Mouse (Mus musculus): Measurements from ENCODE around the gene D16Ertd472e. TPM values are rescaled to one million over a fixed set of nuclear protein-coding genes. Genes with fewer than 3 reads are reported as not detected.

The D16Ertd472e gene
- polyA plus RNA-seq, 1 experiment from 2014 or later, result 14.5 TPM

- H3K9ac ChIP-seq, result no peak overlapping the region
- H3K4me1 ChIP-seq, result peaks cover 6% of the 10 kb centered on the region
- H3K36me3 ChIP-seq, result no peaks in the 10 kb centered on the region
- H3K27me3 ChIP-seq, result no peaks in the 10 kb centered on the region
- peak; percentile 91 for ATAC-seq (replicated peaks; ENCODE audit: low FRiP score)
- H3K27ac ChIP-seq, result no peak overlapping the region
- 64% methylated on average over 11 of the region's 11 CpGs for WGBS
- no peaks in the 10 kb centered on the region for H3K9me3 ChIP-seq (replicated peaks)
- H3K4me2 ChIP-seq, result no peak overlapping the region
- no peak overlapping the region for H3K4me3 ChIP-seq (replicated peaks)
These were observed 9.3 kb upstream of the D16Ertd472e start for GRCm38 (mm10) chr16:78585664-78586397.

GRCm38 (mm10) chr16:78585163-78585562 is 8.7 kb upstream of the D16Ertd472e start:
- Histone ChIP-seq H3K27ac (no peak overlapping the region), H3K4me1 (peaks cover 6% of the 10 kb centered on the region), H3K27me3 (no peaks in the 10 kb centered on the region), H3K9ac (no peak overlapping the region), H3K36me3 (no peaks in the 10 kb centered on the region), H3K9me3 (replicated peaks) (no peaks in the 10 kb centered on the region), H3K4me2 (no peak overlapping the region), H3K4me3 (replicated peaks) (no peak overlapping the region)
- ATAC-seq (replicated peaks; ENCODE audit: low FRiP score), result no peak
- WGBS, result 83% methylated on average over 4 of the region's 4 CpGs

- H3K36me3 ChIP-seq, result no peaks in the 10 kb centered on the region
- H3K4me2 ChIP-seq, result no peak overlapping the region
- 91% methylated on average over 4 of the region's 4 CpGs for WGBS
- H3K9me3 ChIP-seq (replicated peaks), result no peaks in the 10 kb centered on the region
- no peak overlapping the region for H3K27ac ChIP-seq
- no peak overlapping the region for H3K4me3 ChIP-seq (replicated peaks)
- no peak overlapping the region for H3K9ac ChIP-seq
- H3K4me1 ChIP-seq, result peaks cover 6% of the 10 kb centered on the region
- no peak for ATAC-seq (replicated peaks; ENCODE audit: low FRiP score)
- H3K27me3 ChIP-seq, result no peaks in the 10 kb centered on the region
These were observed 7.5 kb upstream of the D16Ertd472e start for GRCm38 (mm10) chr16:78583968-78584367.

- 0 out of 2 replicates have a peak, but pooled peaks cover 4% of the 10 kb centered on the region for H3K4me1 ChIP-seq
- H3K27me3 ChIP-seq, result no peaks in the 10 kb centered on the region
- ATAC-seq (replicated peaks; ENCODE audit: low FRiP score), result no peak
- no peak overlapping the region for H3K4me2 ChIP-seq
- H3K4me3 ChIP-seq (replicated peaks), result no peak overlapping the region
- no peaks in the 10 kb centered on the region for H3K36me3 ChIP-seq
- H3K27ac ChIP-seq, result no peak overlapping the region
- no peak overlapping the region for H3K9ac ChIP-seq
- 95% methylated on average over 7 of the region's 7 CpGs for WGBS
- no peaks in the 10 kb centered on the region for H3K9me3 ChIP-seq (replicated peaks)
These were observed 3.9 kb upstream of the D16Ertd472e start for GRCm38 (mm10) chr16:78580387-78580786.

GRCm38 (mm10) chr16:78579386-78579785 is 2.9 kb upstream of the D16Ertd472e start:
- 88% methylated on average over 4 of the region's 4 CpGs for WGBS
- H3K27me3 ChIP-seq, result no peaks in the 10 kb centered on the region
- no peak for ATAC-seq (replicated peaks; ENCODE audit: low FRiP score)
- H3K9ac ChIP-seq, result no peak overlapping the region
- no peak overlapping the region for H3K4me3 ChIP-seq (replicated peaks)
- peaks cover 6% of the 10 kb centered on the region for H3K4me1 ChIP-seq
- H3K36me3 ChIP-seq, result no peaks in the 10 kb centered on the region
- H3K9me3 ChIP-seq (replicated peaks), result no peaks in the 10 kb centered on the region
- no peak overlapping the region for H3K27ac ChIP-seq
- no peak overlapping the region for H3K4me2 ChIP-seq

GRCm38 (mm10) chr16:78577085-78577671 is 670 bp upstream of the D16Ertd472e start:
- H3K36me3 ChIP-seq, result peaks cover 8% of the 10 kb centered on the region
- no peaks in the 10 kb centered on the region for H3K9me3 ChIP-seq (replicated peaks)
- H3K27me3 ChIP-seq, result no peaks in the 10 kb centered on the region
- WGBS, result 23% methylated on average over 14 of the region's 14 CpGs
- peak overlapping the region; percentile 64 for H3K9ac ChIP-seq
- peak overlapping the region; percentile 91 for H3K27ac ChIP-seq
- H3K4me1 ChIP-seq, result peaks cover 10% of the 10 kb centered on the region
- peak overlapping the region; percentile 78 for H3K4me2 ChIP-seq
- H3K4me3 ChIP-seq (replicated peaks), result peak overlapping the region; percentile 82
- ATAC-seq (replicated peaks; ENCODE audit: low FRiP score), result peak; percentile 16

GRCm38 (mm10) chr16:78575852-78576477 is 543 bp downstream of the D16Ertd472e start:
- H3K36me3 ChIP-seq, result peaks cover 10% of the 10 kb centered on the region
- H3K27ac ChIP-seq, result peak overlapping the region; percentile 91
- H3K27me3 ChIP-seq, result no peaks in the 10 kb centered on the region
- peak; percentile 78 for ATAC-seq (replicated peaks; ENCODE audit: low FRiP score)
- H3K9me3 ChIP-seq (replicated peaks), result no peaks in the 10 kb centered on the region
- peaks cover 10% of the 10 kb centered on the region for H3K4me1 ChIP-seq
- peak overlapping the region; percentile 78 for H3K4me2 ChIP-seq
- peak overlapping the region; percentile 64 for H3K9ac ChIP-seq
- H3K4me3 ChIP-seq (replicated peaks), result peak overlapping the region; percentile 82
- under 1% methylated on average over 41 of the region's 41 CpGs for WGBS

GRCm38 (mm10) chr16:78575190-78575851 is 1.2 kb downstream of the D16Ertd472e start:
- Histone ChIP-seq H3K27me3 (no peaks in the 10 kb centered on the region), H3K4me3 (replicated peaks) (peak overlapping the region; percentile 82), H3K36me3 (peaks cover 10% of the 10 kb centered on the region), H3K27ac (peak overlapping the region; percentile 91; the same call in 1 of the 2 replicates), H3K9me3 (replicated peaks) (no peaks in the 10 kb centered on the region), H3K4me1 (peaks cover 10% of the 10 kb centered on the region), H3K4me2 (peak overlapping the region; percentile 78), H3K9ac (peak overlapping the region; percentile 64)
- ATAC-seq (replicated peaks; ENCODE audit: low FRiP score), result no peak
- WGBS, result 34% methylated on average over 4 of the region's 4 CpGs

GRCm38 (mm10) chr16:78574241-78574640 is 2.3 kb downstream of the D16Ertd472e start:
- WGBS, result 59% methylated on average over 6 of the region's 6 CpGs
- Histone ChIP-seq H3K9me3 (replicated peaks) (no peaks in the 10 kb centered on the region), H3K36me3 (peaks cover 10% of the 10 kb centered on the region), H3K9ac (no peak overlapping the region), H3K27ac (no peak overlapping the region), H3K4me3 (replicated peaks) (0 out of 2 replicates have a peak overlapping the region, but pooled peaks have one; percentile 7), H3K4me1 (peaks cover 10% of the 10 kb centered on the region), H3K4me2 (peak overlapping the region; percentile 45), H3K27me3 (no peaks in the 10 kb centered on the region)
- ATAC-seq (replicated peaks; ENCODE audit: low FRiP score), result no peak

GRCm38 (mm10) chr16:78573016-78573415 is 3.5 kb downstream of the D16Ertd472e start:
- no peak overlapping the region for H3K9ac ChIP-seq
- no peaks in the 10 kb centered on the region for H3K27me3 ChIP-seq
- H3K36me3 ChIP-seq, result peaks cover 10% of the 10 kb centered on the region
- WGBS, result 66% methylated on average over 4 of the region's 4 CpGs
- ATAC-seq (replicated peaks; ENCODE audit: low FRiP score), result no peak
- H3K4me3 ChIP-seq (replicated peaks), result no peak overlapping the region
- H3K4me2 ChIP-seq, result no peak overlapping the region
- H3K4me1 ChIP-seq, result peaks cover 10% of the 10 kb centered on the region
- H3K27ac ChIP-seq, result no peak overlapping the region
- H3K9me3 ChIP-seq (replicated peaks), result no peaks in the 10 kb centered on the region

GRCm38 (mm10) chr16:78564110-78564821 is 12.2 kb downstream of the D16Ertd472e start:
- Histone ChIP-seq H3K4me1 (0 out of 2 replicates have a peak, but pooled peaks cover 6% of the 10 kb centered on the region), H3K27ac (no peak overlapping the region), H3K9ac (no peak overlapping the region), H3K27me3 (no peaks in the 10 kb centered on the region), H3K9me3 (replicated peaks) (no peaks in the 10 kb centered on the region), H3K36me3 (peaks cover 35% of the 10 kb centered on the region), H3K4me3 (replicated peaks) (no peak overlapping the region), H3K4me2 (no peak overlapping the region)
- ATAC-seq (replicated peaks; ENCODE audit: low FRiP score), result peak; percentile 69; the same call in 1 of the 2 replicates
- 66% methylated on average over 13 of the region's 13 CpGs for whole genome bisulfite sequencing
